Mouse (Mus musculus): ENCODE measurements around the gene Notch2.

DNA sequence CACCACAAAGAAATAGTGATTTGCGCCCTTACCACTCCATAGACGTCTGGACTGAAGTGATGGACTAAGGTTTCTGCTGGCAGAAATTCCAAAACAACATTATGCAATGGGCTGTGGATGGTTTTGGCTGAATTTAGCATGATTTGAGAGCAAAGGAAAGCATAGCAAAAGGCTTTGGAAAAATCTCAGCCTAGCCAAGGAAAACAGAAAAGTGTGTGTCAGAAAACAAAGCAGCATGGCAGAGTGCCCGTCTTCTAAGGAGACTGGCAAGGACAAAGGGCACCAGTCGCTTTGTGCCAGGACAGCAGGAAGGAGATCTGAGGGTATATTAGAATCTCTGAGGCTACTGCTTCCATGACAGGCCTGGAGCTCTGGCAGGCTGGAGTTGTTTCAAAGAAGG lies 165.0 kb downstream of the Notch2 start:
- no peak for TF ChIP-seq CTCF (IDR thresholded peaks at IDR 0.05; ENCODE audit: borderline replicate concordance, control insufficient read depth, extremely low read depth, insufficient read depth, low read length, poor library complexity)
- no peak for TF ChIP-seq POLR2A (IDR thresholded peaks at IDR 0.05; ENCODE audit: control insufficient read depth, extremely low read depth, insufficient read depth, low read length, poor library complexity)

All from thymus, adult 2 months (tissue).